Mouse (Mus musculus): ENCODE data around the gene BC147527. TPM values are rescaled to one million over a fixed set of nuclear protein-coding genes. Genes with fewer than 3 reads are reported as not detected.
A peak's percentile ranks its signal among the peaks of the same experiment; 100 is the strongest.
"Not testable (repeated sequence)": the region's sequence is repeated elsewhere in the genome, so short reads cannot be mapped to it uniquely, and the experiment has no call there.

Gene BC147527
- polyA plus RNA-seq, 1 experiment from 2014 or later = 0.42 TPM

DNA sequence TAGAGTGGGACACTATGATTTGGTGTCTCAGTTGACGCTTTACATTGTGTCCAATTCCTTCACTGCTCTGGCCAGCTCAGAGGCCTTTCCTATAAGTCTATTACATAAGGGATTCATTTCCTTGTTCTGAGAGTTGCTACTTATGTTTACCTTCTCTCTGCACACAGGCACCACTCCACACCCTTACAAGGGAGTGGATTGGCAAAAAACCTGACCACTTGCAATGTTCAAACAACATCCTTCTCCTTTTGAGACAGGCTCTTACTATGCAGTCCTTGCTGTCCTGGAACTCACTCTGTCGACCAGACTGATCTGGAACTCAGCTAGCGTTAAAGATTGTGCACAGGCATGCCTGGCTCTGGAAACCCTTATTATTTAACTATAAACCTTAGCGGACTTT lies 10.6 kb downstream of the BC147527 start:
- no peak for ATAC-seq (ENCODE audit: low read depth)
- H3K9ac ChIP-seq (ENCODE audit: low read depth, low read length) = no peak overlapping the region

DNA sequence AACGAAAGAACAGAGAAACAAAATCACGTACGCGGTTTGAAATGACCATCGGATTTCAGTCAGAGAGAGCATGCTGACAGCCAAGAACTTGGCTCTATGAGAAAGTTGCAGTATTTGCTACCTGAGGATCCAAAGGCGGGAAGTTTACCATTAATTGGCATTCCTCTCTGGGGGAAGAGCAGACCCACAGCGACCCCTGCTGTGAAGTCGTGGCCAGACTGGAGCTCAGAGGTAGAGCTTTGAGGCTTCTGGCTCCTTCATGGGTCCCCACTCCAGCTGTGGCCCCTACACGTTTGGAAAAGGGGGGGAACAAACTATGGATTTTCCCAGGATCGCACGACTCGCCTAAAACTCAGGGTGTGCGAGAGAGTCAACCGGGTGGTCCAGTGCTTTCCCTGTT lies 13.4 kb downstream of the BC147527 start:
- Histone ChIP-seq H3K27ac (ENCODE audit: low read length) (no peak overlapping the region), H3K9ac (ENCODE audit: low read depth, low read length) (no peak overlapping the region), H3K4me2 (ENCODE audit: low read depth, low read length) (no peak overlapping the region), H3K9me3 (replicated peaks; ENCODE audit: control insufficient read depth, low read length) (no peaks in the 10 kb centered on the region), H3K36me3 (ENCODE audit: control insufficient read depth, insufficient read depth) (no peaks in the 10 kb centered on the region), H3K4me3 (ENCODE audit: low read depth, low read length) (no peak overlapping the region), H3K27me3 (ENCODE audit: control insufficient read depth, insufficient read depth, low read depth, low read length) (no peaks in the 10 kb centered on the region), H3K4me1 (ENCODE audit: control insufficient read depth, low read depth, low read length) (no peaks in the 10 kb centered on the region)
- no peak for ATAC-seq (ENCODE audit: low read depth)
- 32% methylated on average over 14 of the region's 14 CpGs for WGBS (ENCODE audit: insufficient replicate concordance)

More for the DNA sequence above, 10.6 kb downstream of the BC147527 start:
- Histone ChIP-seq H3K36me3 (ENCODE audit: control insufficient read depth, insufficient read depth) (no peaks in the 10 kb centered on the region), H3K4me3 (ENCODE audit: low read depth, low read length) (no peak overlapping the region), H3K9me3 (replicated peaks; ENCODE audit: control insufficient read depth, low read length) (no peaks in the 10 kb centered on the region), H3K4me1 (ENCODE audit: control insufficient read depth, low read depth, low read length) (no peaks in the 10 kb centered on the region), H3K27me3 (ENCODE audit: control insufficient read depth, insufficient read depth, low read depth, low read length) (no peaks in the 10 kb centered on the region), H3K27ac (ENCODE audit: low read length) (no peak overlapping the region), H3K4me2 (ENCODE audit: low read depth, low read length) (no peak overlapping the region)
- WGBS (ENCODE audit: insufficient replicate concordance) = 60% methylated on average over 4 of the region's 4 CpGs

DNA sequence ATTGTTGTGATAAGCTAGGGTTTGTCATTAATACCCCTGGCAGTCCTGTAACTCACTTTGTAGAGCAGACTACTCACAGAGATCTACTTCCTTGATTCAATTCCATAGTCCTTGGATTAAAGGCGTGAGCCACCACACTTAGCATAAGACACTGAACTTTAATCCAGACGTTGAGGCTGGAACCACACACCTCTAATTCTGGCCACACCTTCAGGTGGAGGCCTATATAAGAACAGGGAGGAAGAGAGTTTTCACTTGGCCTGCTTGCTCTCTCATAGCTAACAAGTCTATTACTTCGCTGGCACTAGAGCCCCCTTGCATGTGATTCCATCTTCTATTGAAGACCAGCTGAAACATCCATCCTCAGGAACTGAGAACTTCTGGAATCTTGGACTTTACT lies 16.4 kb downstream of the BC147527 start, which contains the start of gene Tcstv3:
Gene Tcstv3, plus strand, starts transcription at position 301 of the 400 bp plus-strand sequence.
- not testable (repeated sequence) for ATAC-seq (ENCODE audit: low read depth); H3K27me3 ChIP-seq (ENCODE audit: control insufficient read depth, insufficient read depth, low read depth, low read length); H3K4me1 ChIP-seq (ENCODE audit: control insufficient read depth, low read depth, low read length); H3K9ac ChIP-seq (ENCODE audit: low read depth, low read length); H3K27ac ChIP-seq (ENCODE audit: low read length); H3K4me3 ChIP-seq (ENCODE audit: low read depth, low read length); H3K36me3 ChIP-seq (ENCODE audit: control insufficient read depth, insufficient read depth); H3K9me3 ChIP-seq (replicated peaks; ENCODE audit: control insufficient read depth, low read length); H3K4me2 ChIP-seq (ENCODE audit: low read depth, low read length)
- 45% methylated on average over 3 of the region's 3 CpGs for WGBS (ENCODE audit: insufficient replicate concordance)

DNA sequence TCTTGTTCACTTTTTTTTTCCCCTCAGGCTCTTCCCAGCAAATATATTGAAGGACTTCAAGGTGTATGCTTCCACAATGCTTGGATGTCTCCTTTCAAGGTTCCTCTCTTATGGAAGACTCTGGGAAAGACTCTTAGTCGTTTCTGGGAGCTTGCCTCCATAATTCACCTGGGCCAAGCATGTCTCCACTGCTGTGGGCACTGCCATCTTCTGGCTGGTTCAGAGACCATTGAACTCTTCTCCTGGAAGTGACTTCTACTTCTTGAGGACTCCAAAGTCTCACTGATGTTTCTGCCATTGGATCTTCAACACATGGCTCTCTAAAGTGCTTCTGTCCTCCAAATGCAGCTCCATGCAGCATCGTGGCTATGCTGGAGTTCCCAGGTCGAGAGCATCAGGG lies 20.0 kb downstream of the BC147527 start:
- Histone ChIP-seq H3K4me2 (ENCODE audit: low read depth, low read length) (no peak overlapping the region), H3K9me3 (replicated peaks; ENCODE audit: control insufficient read depth, low read length) (no peaks in the 10 kb centered on the region), H3K27ac (ENCODE audit: low read length) (no peak overlapping the region), H3K36me3 (ENCODE audit: control insufficient read depth, insufficient read depth) (no peaks in the 10 kb centered on the region), H3K4me3 (ENCODE audit: low read depth, low read length) (no peak overlapping the region), H3K27me3 (ENCODE audit: control insufficient read depth, insufficient read depth, low read depth, low read length) (no peaks in the 10 kb centered on the region), H3K4me1 (ENCODE audit: control insufficient read depth, low read depth, low read length) (no peaks in the 10 kb centered on the region), H3K9ac (ENCODE audit: low read depth, low read length) (no peak overlapping the region)
- ATAC-seq (ENCODE audit: low read depth) = no peak
- 39% methylated on average over 3 of the region's 3 CpGs for WGBS (ENCODE audit: insufficient replicate concordance)

DNA sequence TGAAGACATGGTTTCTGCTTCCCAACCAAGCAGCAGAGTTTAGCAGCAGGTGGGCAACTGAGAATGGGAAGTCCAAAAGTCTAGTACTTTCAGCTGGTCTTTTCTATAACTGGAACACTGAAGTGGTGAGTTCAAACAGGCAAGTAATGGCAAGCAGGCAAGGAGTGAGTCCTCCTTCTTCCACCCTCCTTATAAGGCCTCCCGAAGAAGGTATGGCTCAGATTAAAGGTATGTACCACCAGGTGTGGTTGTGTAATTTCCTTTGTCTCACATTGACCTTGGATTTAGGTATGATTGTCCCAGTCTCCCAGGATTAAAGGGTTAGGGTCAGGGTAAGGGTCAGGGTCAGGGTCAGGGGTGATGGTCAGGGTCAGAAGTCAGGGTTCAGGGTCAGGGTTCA lies 20.5 kb downstream of the BC147527 start:
- H3K9me3 ChIP-seq (replicated peaks; ENCODE audit: control insufficient read depth, low read length) = no peaks in the 10 kb centered on the region
- no peak overlapping the region for H3K9ac ChIP-seq (ENCODE audit: low read depth, low read length)
- H3K4me1 ChIP-seq (ENCODE audit: control insufficient read depth, low read depth, low read length) = no peaks in the 10 kb centered on the region
- peak; percentile 39; the same call in 1 of the 2 replicates for ATAC-seq (ENCODE audit: low read depth)
- H3K4me2 ChIP-seq (ENCODE audit: low read depth, low read length) = no peak overlapping the region
- no peaks in the 10 kb centered on the region for H3K36me3 ChIP-seq (ENCODE audit: control insufficient read depth, insufficient read depth)
- whole genome bisulfite sequencing (ENCODE audit: insufficient replicate concordance) = 70% methylated on average over 1 of the region's 1 CpGs
- H3K4me3 ChIP-seq (ENCODE audit: low read depth, low read length) = no peak overlapping the region
- H3K27ac ChIP-seq (ENCODE audit: low read length) = no peak overlapping the region
- H3K27me3 ChIP-seq (ENCODE audit: control insufficient read depth, insufficient read depth, low read depth, low read length) = no peaks in the 10 kb centered on the region

Other genes with a start within 250 kb of the BC147527 start
- 0.34 and 0.50 TPM in 2 replicates for gene Gm21188, start 248.2 kb upstream of the BC147527 start, polyA plus RNA-seq (2015; fragmentation: Nextera tagmentation; extraction: Ambion mirVana)
- not detected in 2 replicates for gene Gm20767, start 160.1 kb upstream of the BC147527 start, polyA plus RNA-seq (2015; fragmentation: Nextera tagmentation; extraction: Ambion mirVana)
- gene Gm21818, start 128.0 kb upstream of the BC147527 start, polyA plus RNA-seq (2015; fragmentation: Nextera tagmentation; extraction: Ambion mirVana) = not detected in 2 replicates
- gene Gm21762, start 84.4 kb upstream of the BC147527 start, polyA plus RNA-seq (2015; fragmentation: Nextera tagmentation; extraction: Ambion mirVana) = not detected in 2 replicates
- not detected in 2 replicates for gene Gm21731, start 61.3 kb upstream of the BC147527 start, polyA plus RNA-seq (2015; fragmentation: Nextera tagmentation; extraction: Ambion mirVana)
- not detected in 2 replicates for gene AF067061, start 37.3 kb upstream of the BC147527 start, polyA plus RNA-seq (2015; fragmentation: Nextera tagmentation; extraction: Ambion mirVana)
- not detected in 2 replicates for gene Tcstv3, start 16.5 kb downstream of the BC147527 start, polyA plus RNA-seq (2015; fragmentation: Nextera tagmentation; extraction: Ambion mirVana)

Measured in liver, embryonic 16.5 days (tissue).